Mouse (Mus musculus) olfactory bulb, adult 2 months (tissue): ENCODE data around the gene Btnl9. TPM values are rescaled to one million over a fixed set of nuclear protein-coding genes. Genes with fewer than 3 reads are reported as not detected.
A peak's percentile ranks its signal among the peaks of the same experiment; 100 is the strongest.
"Not testable (repeated sequence)": the region's sequence is repeated elsewhere in the genome, so short reads cannot be mapped to it uniquely, and the experiment has no call there.

Experiments
- H3K27ac ChIP-seq: fragments of 200-500 bp; 2 replicates; pipeline ENCODE4 v1.5.1; 2012; ENCODE audit warnings: low read depth, low read length; ENCODE audit not compliant: insufficient read depth
- H3K4me1 ChIP-seq: fragments of 200-500 bp; 2 replicates; pipeline ENCODE4 v1.6.1; 2012; ENCODE audit warnings: low read length; ENCODE audit not compliant: control insufficient read depth, insufficient read depth
- H3K4me3 ChIP-seq: fragments of 200-500 bp; 2 replicates; pipeline ENCODE4 v1.5.1; 2012; ENCODE audit warnings: mild to moderate bottlenecking, low read depth, low read length, moderate library complexity; ENCODE audit not compliant: insufficient read depth
- CTCF ChIP-seq: fragments of 200-500 bp; IDR thresholded peaks from 2 replicates; pipeline ENCODE4 v1.5.1; 2012; ENCODE audit warnings: low read depth, mild to moderate bottlenecking, low read length, moderate library complexity; ENCODE audit not compliant: insufficient read depth
- POLR2A ChIP-seq: fragments of 200-500 bp; IDR thresholded peaks from 2 replicates; pipeline ENCODE4 v1.6.1; 2012; ENCODE audit warnings: mild to moderate bottlenecking, low read depth, low read length, moderate library complexity; ENCODE audit not compliant: insufficient read depth
- WGBS: fragments of 180-500 bp; shearing (Covaris S2); methylation state at CpG from one replicate; pipeline ENCODE4 v1.1.7; 2018; 5-methylcytosine and 5-hydroxymethylcytosine counted together
- polyA plus RNA-seq: library from polyadenylated mRNA; stranded (reverse); fragments of >200 nt; gene quantifications from 2 replicates; pipeline ENCODE4 v1.2.4, GENCODE M21; 2012; ENCODE audit warnings: low replicate concordance; ENCODE audit not compliant: missing spikeins, insufficient read depth, insufficient read length

Gene Btnl9
- polyA plus RNA-seq, 1 experiment, result not detected

DNA sequence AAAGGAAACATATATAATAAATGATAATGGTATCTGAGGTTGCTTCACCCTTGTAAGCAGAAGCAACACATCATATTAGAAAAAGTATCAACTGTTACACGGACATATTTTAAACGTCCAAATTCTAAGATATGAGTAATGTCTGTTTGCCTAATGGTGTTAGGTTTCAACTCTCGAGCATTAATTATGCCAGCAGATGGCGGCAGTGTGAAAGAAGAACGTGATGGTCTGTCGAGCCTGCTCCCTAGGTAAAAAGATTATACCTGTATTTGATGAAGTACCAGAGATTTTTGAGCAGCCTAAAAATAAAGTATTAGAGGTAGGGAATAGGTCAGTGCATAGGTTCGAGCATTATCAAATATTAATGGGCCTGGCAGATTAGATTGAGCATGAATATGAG is 2.8 kb upstream of the Btnl9 start:
- WGBS, result 5% methylated on average over 7 of the region's 7 CpGs
- TF ChIP-seq POLR2A (no peak), CTCF (no peak)
- Histone ChIP-seq H3K4me3 (no peak overlapping the region), H3K27ac (no peak overlapping the region), H3K4me1 (no peaks in the 10 kb centered on the region)

GRCm38 (mm10) chr11:49187701-49188100 is 742 bp upstream of the Btnl9 start:
- 80% methylated on average over 10 of the region's 10 CpGs for WGBS
- no peak overlapping the region for H3K4me3 ChIP-seq
- H3K4me1 ChIP-seq, result no peaks in the 10 kb centered on the region
- no peak overlapping the region for H3K27ac ChIP-seq
- TF ChIP-seq CTCF (no peak), POLR2A (no peak)

DNA sequence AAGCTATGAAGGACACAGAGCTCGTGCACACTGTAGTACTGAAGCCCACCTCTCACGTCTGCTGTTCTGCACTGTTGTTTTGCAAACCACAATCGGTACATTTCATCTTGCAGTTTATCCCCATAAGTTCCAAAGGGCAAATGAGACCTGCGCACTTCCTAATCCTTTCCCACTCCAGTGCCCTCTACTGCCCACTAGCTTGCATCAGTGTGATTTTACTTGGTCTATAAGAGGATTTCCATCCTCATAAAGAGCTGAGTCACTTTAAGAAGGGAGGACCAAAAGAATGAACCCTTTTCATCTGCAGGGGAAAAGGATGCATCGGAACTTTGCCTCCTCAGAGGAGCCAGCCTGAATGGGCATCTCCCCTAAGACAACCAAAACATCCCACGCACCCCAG is 507 bp downstream of the Btnl9 start:
- Histone ChIP-seq H3K4me3 (no peak overlapping the region), H3K4me1 (no peaks in the 10 kb centered on the region), H3K27ac (no peak overlapping the region)
- no peak for TF ChIP-seq POLR2A
- WGBS, result 81% methylated on average over 6 of the region's 6 CpGs

DNA sequence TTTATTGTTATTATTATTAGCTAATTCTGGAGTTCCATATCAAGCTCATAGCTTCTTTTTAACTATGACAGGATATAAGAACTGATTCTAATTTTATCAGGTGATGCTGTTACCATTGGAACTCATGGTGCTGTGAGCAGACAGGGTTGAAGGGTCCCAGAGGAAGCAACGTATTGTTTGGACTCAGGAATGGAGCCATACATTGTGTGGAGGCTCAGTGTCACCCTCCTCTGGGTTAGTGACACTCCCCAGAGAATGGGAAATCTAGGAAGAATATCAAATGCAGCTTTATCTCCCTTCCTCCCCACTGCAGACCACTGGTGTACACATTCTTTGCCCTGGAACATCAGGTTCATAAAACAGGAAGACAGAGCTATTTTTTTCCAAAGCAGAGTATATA is 3.8 kb downstream of the Btnl9 start:
- Histone ChIP-seq H3K4me3 (no peak overlapping the region), H3K27ac (no peak overlapping the region), H3K4me1 (no peaks in the 10 kb centered on the region)
- 62% methylated on average over 1 of the region's 1 CpGs for WGBS
- no peak for TF ChIP-seq POLR2A
- no peak for TF ChIP-seq CTCF

GRCm38 (mm10) chr11:49176047-49176779 is 10.7 kb downstream of the Btnl9 start:
- not testable (repeated sequence) for H3K4me3 ChIP-seq, H3K27ac ChIP-seq, H3K4me1 ChIP-seq
- WGBS, result 89% methylated on average over 4 of the region's 4 CpGs

DNA sequence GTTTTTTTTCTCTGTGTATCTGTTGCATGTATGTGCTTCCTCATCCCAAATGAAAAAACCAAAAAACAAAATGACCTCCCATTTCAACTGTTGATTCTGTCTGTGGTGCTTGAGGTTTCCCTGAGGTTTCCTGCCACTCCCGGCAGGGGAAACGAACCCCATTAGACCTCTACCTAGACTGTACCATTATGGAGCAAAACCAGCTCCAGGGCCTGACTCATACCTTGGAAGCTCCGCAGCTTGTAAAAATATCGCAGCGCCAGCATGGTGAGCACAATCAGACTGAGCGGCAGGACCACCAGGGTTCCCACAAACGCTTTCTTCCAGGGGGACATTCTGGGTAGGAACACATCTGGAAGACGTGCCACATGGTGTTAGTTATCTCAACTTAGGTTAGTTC is 11.6 kb downstream of the Btnl9 start:
- Histone ChIP-seq H3K4me3 (no peak overlapping the region), H3K27ac (no peak overlapping the region), H3K4me1 (no peaks in the 10 kb centered on the region)
- WGBS, result 92% methylated on average over 8 of the region's 8 CpGs
- no peak for TF ChIP-seq CTCF
- TF ChIP-seq POLR2A, result no peak

DNA sequence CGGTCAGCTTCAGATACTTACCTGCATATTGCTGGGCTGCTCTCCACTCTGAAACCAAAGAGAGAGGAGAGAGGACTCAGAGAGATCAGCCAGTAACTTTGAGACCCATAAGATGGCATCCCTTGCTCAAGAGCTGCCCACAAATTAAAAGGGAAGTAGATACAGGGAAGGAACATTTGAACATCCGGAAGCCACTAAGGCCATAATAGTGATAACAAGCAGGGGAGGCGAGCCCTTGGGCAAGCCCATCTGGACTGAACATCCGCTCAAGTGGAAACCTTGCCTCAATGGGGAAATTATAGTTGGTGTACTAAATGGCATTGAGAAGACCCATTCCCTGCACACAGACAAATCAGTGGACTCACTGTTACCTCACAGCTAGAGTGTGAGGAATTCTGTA is 16.4 kb downstream of the Btnl9 start:
- Histone ChIP-seq H3K4me1 (peaks cover 7% of the 10 kb centered on the region), H3K4me3 (no peak overlapping the region), H3K27ac (no peak overlapping the region)
- 92% methylated on average over 4 of the region's 4 CpGs for WGBS
- TF ChIP-seq CTCF (no peak), POLR2A (no peak)

DNA sequence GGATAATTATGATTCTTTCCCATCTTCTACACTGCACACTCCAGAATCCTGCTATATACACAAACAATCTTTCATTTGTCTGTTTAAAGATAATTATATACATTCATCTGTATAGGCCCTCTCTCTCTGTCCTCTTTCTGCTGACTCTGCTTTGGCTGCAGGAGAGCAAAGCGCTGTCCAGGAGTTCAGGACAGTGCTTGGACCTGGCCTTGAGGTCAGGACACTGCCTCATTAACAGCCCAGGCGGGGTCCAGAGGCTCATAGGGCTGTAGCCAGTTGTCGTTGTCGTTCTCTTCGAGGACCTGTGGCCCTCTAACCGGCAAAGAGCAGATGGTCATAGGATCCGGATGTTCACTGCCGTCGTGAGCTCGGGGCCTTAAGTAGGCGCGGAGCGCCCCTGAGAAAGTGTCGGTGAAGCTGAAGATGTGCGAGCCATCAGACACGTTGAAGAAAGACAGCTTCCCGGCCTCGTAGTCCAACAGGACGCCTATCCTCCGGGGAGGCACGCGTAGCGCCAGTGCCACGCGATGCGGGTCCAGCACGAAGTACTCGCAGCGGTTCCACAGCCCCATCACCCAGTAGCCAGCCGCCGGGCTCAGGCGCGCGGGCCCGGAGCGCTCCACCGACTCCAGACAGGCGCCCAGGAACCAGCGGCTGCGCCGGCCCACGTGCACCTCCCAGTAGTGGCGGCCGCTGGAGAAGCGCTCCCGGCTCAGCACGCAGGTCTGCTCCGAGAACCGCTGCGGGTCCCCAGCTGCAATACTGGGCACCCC is 17.9 kb downstream of the Btnl9 start:
- WGBS, result 6% methylated on average over 50 of the region's 50 CpGs
- Histone ChIP-seq H3K4me1 (peaks cover 7% of the 10 kb centered on the region), H3K4me3 (peak overlapping the region; percentile 35), H3K27ac (no peak overlapping the region)
- no peak for TF ChIP-seq POLR2A

- no peaks in the 10 kb centered on the region for H3K4me1 ChIP-seq
- no peak for TF ChIP-seq POLR2A
- H3K27ac ChIP-seq, result no peak overlapping the region
- 95% methylated on average over 2 of the region's 2 CpGs for WGBS
- no peak overlapping the region for H3K4me3 ChIP-seq
These were observed 29.8 kb downstream of the Btnl9 start for GRCm38 (mm10) chr11:49156821-49157814.
